Mouse (Mus musculus): Measurements from ENCODE around the gene Hcrt.

Hcrt gene

GRCm38 (mm10) chr11:100735954-100736745, 26.6 kb downstream of the Hcrt start:
- DNase-seq (ENCODE audit: low spot score in 2 of 2): no peak

GRCm38 (mm10) chr11:100735134-100735865, 27.4 kb downstream of the Hcrt start:
- DNase-seq (ENCODE audit: low spot score in 2 of 2): no peak

- DNase-seq (ENCODE audit: low spot score in 2 of 2): no peak
Observed at GRCm38 (mm10) chr11:100730477-100731205, 32.1 kb downstream of the Hcrt start.

- DNase-seq (ENCODE audit: low spot score in 2 of 2): no peak
Observed at GRCm38 (mm10) chr11:100729976-100730375, 32.8 kb downstream of the Hcrt start.

GRCm38 (mm10) chr11:100728601-100729000, 34.1 kb downstream of the Hcrt start:
- no peak for DNase-seq (ENCODE audit: low spot score in 2 of 2)

- no peak for DNase-seq (ENCODE audit: low spot score in 2 of 2)
Observed at GRCm38 (mm10) chr11:100727201-100727600, 35.5 kb downstream of the Hcrt start.

GRCm38 (mm10) chr11:100724919-100725512, 37.7 kb downstream of the Hcrt start:
- DNase-seq (ENCODE audit: low spot score in 2 of 2): no peak

GRCm38 (mm10) chr11:100722493-100723028, 40.2 kb downstream of the Hcrt start:
- no peak for DNase-seq (ENCODE audit: low spot score in 2 of 2)

- no peak for DNase-seq (ENCODE audit: low spot score in 2 of 2)
Observed at GRCm38 (mm10) chr11:100721776-100722492, 40.8 kb downstream of the Hcrt start.

- no peak for DNase-seq (ENCODE audit: low spot score in 2 of 2)
Observed at GRCm38 (mm10) chr11:100721254-100721653, 41.5 kb downstream of the Hcrt start.

- DNase-seq (ENCODE audit: low spot score in 2 of 2): no peak
Observed at GRCm38 (mm10) chr11:100720345-100720744, 42.4 kb downstream of the Hcrt start.

GRCm38 (mm10) chr11:100719893-100720292, 42.8 kb downstream of the Hcrt start:
- DNase-seq (ENCODE audit: low spot score in 2 of 2): no peak

- DNase-seq (ENCODE audit: low spot score in 2 of 2): no peak
Observed at GRCm38 (mm10) chr11:100719312-100719711, 43.4 kb downstream of the Hcrt start.

GRCm38 (mm10) chr11:100718866-100719265, 43.9 kb downstream of the Hcrt start:
- DNase-seq (ENCODE audit: low spot score in 2 of 2): no peak

- DNase-seq (ENCODE audit: low spot score in 2 of 2): no peak
Observed at GRCm38 (mm10) chr11:100718462-100718861, 44.3 kb downstream of the Hcrt start.

- DNase-seq (ENCODE audit: low spot score in 2 of 2): no peak
Observed at GRCm38 (mm10) chr11:100716649-100717048, 46.1 kb downstream of the Hcrt start.

GRCm38 (mm10) chr11:100714948-100715347, 47.8 kb downstream of the Hcrt start:
- no peak for DNase-seq (ENCODE audit: low spot score in 2 of 2)

GRCm38 (mm10) chr11:100714534-100714915, 48.2 kb downstream of the Hcrt start:
- peak; percentile 70 to 75 for DNase-seq (ENCODE audit: low spot score in 2 of 2)

GRCm38 (mm10) chr11:100713735-100714533, 48.8 kb downstream of the Hcrt start, which contains the start of gene Hspb9:
Gene Hspb9 (plus strand): TSS chr11:100713850.
- DNase-seq (ENCODE audit: low spot score in 2 of 2): peak in 1 of 2 experiments; percentile 66

GRCm38 (mm10) chr11:100713174-100713573, 49.6 kb downstream of the Hcrt start:
- DNase-seq (ENCODE audit: low spot score in 2 of 2): no peak
